Mouse (Mus musculus) c-Kit-positive CD71-positive TER-119-positive erythroid progenitor cells, embryonic 14.5 days (primary cell): Measurements from ENCODE around the gene Gja5.

Source experiments
- DNase-seq: peaks from one replicate; pipeline ENCODE4 v3.0.0-alpha.2; 2013; ENCODE audit warnings: low spot score

Gja5 gene

GRCm38 (mm10) chr3:96936241-96936640 lies 31.7 kb downstream of the Gja5 start:
- DNase-seq, result peak; percentile 44

GRCm38 (mm10) chr3:96937606-96938005 lies 33.1 kb downstream of the Gja5 start:
- DNase-seq, result no peak

GRCm38 (mm10) chr3:96938738-96939137 lies 34.2 kb downstream of the Gja5 start:
- peak; percentile 50 for DNase-seq

- DNase-seq, result no peak
Observed at GRCm38 (mm10) chr3:96942706-96943105, 38.2 kb downstream of the Gja5 start.

GRCm38 (mm10) chr3:96953489-96954233 lies 49.2 kb downstream of the Gja5 start:
- DNase-seq, result no peak

- no peak for DNase-seq
Observed at GRCm38 (mm10) chr3:96960597-96960996, 56.1 kb downstream of the Gja5 start.

- DNase-seq, result no peak
Observed at GRCm38 (mm10) chr3:96963088-96964034, 58.9 kb downstream of the Gja5 start.

- peak; percentile 3 for DNase-seq
Observed at GRCm38 (mm10) chr3:96970986-96971385, 66.5 kb downstream of the Gja5 start.

- no peak for DNase-seq
Observed at GRCm38 (mm10) chr3:96974467-96974866, 70.0 kb downstream of the Gja5 start.

- no peak for DNase-seq
Observed at GRCm38 (mm10) chr3:96975628-96976027, 71.1 kb downstream of the Gja5 start.

GRCm38 (mm10) chr3:96977507-96977906 lies 73.0 kb downstream of the Gja5 start:
- no peak for DNase-seq

- DNase-seq, result no peak
Observed at GRCm38 (mm10) chr3:96978469-96978868, 74.0 kb downstream of the Gja5 start.

GRCm38 (mm10) chr3:96979020-96979419 lies 74.5 kb downstream of the Gja5 start:
- no peak for DNase-seq

- no peak for DNase-seq
Observed at GRCm38 (mm10) chr3:96981833-96982232, 77.3 kb downstream of the Gja5 start.

- no peak for DNase-seq
Observed at GRCm38 (mm10) chr3:96982666-96983065, 78.2 kb downstream of the Gja5 start.

GRCm38 (mm10) chr3:96992526-96992925 lies 88.0 kb downstream of the Gja5 start:
- no peak for DNase-seq

- no peak for DNase-seq
Observed at GRCm38 (mm10) chr3:96997770-96998169, 93.3 kb downstream of the Gja5 start.

GRCm38 (mm10) chr3:97003111-97003510 lies 98.6 kb downstream of the Gja5 start:
- DNase-seq, result no peak

- DNase-seq, result no peak
Observed at GRCm38 (mm10) chr3:97004509-97004908, 100.0 kb downstream of the Gja5 start.

- DNase-seq, result no peak
Observed at GRCm38 (mm10) chr3:97007010-97007448, 102.5 kb downstream of the Gja5 start.

- no peak for DNase-seq
Observed at GRCm38 (mm10) chr3:97025226-97025625, 120.7 kb downstream of the Gja5 start.

- no peak for DNase-seq
Observed at GRCm38 (mm10) chr3:97032053-97032496, 127.6 kb downstream of the Gja5 start.

- no peak for DNase-seq
Observed at GRCm38 (mm10) chr3:97035558-97035957, 131.1 kb downstream of the Gja5 start.
